Mouse (Mus musculus) liver, embryonic 14.5 days (tissue): Measurements from ENCODE around the gene Plcd1.

Experiments used
- CTCF ChIP-seq: IDR thresholded peaks from 2 replicates; pipeline ENCODE4 v1.5.1; 2016; ENCODE audit warnings: antibody characterized with exemption, low read depth, control low read depth
- EP300 ChIP-seq: IDR thresholded peaks from 2 replicates; pipeline ENCODE4 v1.6.1; 2016; ENCODE audit warnings: antibody characterized with exemption, low read depth

DNA sequence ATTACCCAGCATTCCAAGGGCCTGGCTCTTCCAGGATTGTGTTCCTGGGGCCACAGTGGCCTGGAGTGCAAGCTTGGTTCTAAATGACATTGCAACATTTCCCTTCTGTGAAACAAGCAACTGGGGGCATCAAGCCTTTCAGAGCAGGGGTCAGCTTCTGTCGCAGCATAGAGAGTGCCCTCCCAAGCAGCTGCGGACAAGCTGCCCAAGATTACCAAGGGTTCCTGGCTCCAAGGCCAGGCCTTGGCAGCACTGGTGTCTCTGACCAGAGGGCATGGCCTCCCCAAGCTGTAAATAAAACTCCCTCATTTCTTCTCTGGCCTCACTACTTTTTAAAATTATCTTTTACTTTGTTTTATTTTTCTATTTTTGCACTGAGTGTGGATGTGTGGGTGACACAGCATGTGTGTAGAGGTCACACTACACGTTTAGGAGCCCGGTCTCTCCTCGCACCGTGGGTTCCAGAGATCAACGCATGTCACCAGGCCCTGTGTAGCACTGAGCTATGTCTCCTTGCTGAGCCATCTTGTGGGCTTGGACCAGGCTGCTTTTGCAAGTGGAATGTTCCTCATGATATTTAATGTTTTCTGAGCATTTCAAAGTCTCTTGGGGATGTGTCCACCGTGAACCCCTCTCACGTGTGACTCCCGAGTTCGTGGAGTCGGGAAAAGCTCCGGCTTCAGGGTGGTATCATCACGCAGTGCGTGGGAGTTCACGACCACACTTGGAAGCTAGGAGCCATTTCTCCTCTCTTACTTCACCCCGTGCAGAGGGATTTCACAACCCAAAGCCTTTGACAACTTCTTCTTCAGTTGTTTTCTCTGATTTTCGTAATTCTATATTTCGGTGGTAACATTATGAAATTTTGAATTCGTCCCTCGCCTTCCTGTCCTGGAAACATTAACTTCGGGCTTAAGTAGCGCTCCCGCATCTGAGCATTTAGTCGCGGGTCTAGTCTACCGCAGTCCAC, 64.8 kb downstream of the Plcd1 start:
- no peak for TF ChIP-seq CTCF
- TF ChIP-seq EP300 = no peak
